Mouse (Mus musculus) forebrain, embryonic 16.5 days (tissue): ENCODE measurements at regions not wholly inside any gene's neighbourhood (a gene's known extent, or its start where the extent isn't known, plus 50 kb on each side); places are given as distances from the start of the nearest gene placed in this dataset.

Source experiments
- ATAC-seq: fragments of 200-750 bp; cut with Nextera tagmentation; 2 replicates; pipeline ENCODE4 v1.8.0; 2017; ENCODE audit warnings: mild to moderate bottlenecking, moderate library complexity
- H3K27ac ChIP-seq: fragments of 300-500 bp; sonication (generic); 2 replicates; pipeline ENCODE4 v1.5.1; 2014; ENCODE audit warnings: low read length, control low read depth
- H3K27me3 ChIP-seq: fragments of 300-500 bp; sonication (generic); replicated peaks from 2 replicates; pipeline ENCODE4 v1.6.1; 2014; ENCODE audit warnings: low read length; ENCODE audit not compliant: control insufficient read depth, insufficient read depth
- H3K36me3 ChIP-seq: fragments of 300-500 bp; sonication (generic); 2 replicates; pipeline ENCODE4 v1.6.1; 2014; ENCODE audit not compliant: control insufficient read depth, insufficient read depth
- H3K4me1 ChIP-seq: fragments of 300-500 bp; sonication (generic); replicated peaks from 2 replicates; pipeline ENCODE4 v1.6.1; 2014; ENCODE audit warnings: low read length; ENCODE audit not compliant: control insufficient read depth, insufficient read depth
- H3K4me2 ChIP-seq: fragments of 300-500 bp; sonication (generic); 2 replicates; pipeline ENCODE4 v1.6.1; 2014; ENCODE audit warnings: mild to moderate bottlenecking, low read length, control low read depth
- H3K4me3 ChIP-seq: fragments of 300-500 bp; sonication (generic); replicated peaks from 2 replicates; pipeline ENCODE4 v1.5.1; 2014; ENCODE audit warnings: mild to moderate bottlenecking, low read length, control low read depth
- H3K9ac ChIP-seq: fragments of 300-500 bp; sonication (generic); replicated peaks from 2 replicates; pipeline ENCODE4 v1.6.1; 2014; ENCODE audit warnings: low read depth, low read length, control low read depth
- H3K9me3 ChIP-seq: fragments of 300-500 bp; sonication (generic); 2 replicates; pipeline ENCODE4 v1.6.1; 2016; ENCODE audit warnings: low read length; ENCODE audit not compliant: control insufficient read depth
- WGBS: fragments of 180-500 bp; shearing (Covaris S2); extraction: QIAGEN DNeasy Blood & Tissue Kit; methylation state at CpG from one replicate; pipeline ENCODE4 v1.1.7; 2014; 5-methylcytosine and 5-hydroxymethylcytosine counted together

DNA sequence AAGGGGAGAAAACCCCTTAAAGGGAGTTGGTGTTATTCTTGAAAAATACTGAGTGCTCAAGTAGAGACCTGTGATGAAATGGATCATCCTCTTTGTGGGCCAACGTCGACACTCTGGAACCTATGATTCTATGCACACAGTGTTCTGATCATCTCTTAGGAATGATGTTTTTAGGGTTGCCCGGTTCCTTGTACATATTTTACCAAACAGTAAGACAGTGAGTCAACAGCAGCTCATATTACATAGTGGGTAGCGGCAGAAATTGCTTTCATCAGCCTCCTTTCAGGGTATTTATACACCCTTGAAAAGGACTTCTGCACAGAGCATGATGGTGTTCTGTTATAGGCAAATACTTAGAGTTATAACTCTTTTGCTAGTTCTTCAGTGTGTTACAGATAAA lies 97.6 kb upstream of the Pdcd1 start:
- Histone ChIP-seq H3K27me3 (no peaks in the 10 kb centered on the region), H3K36me3 (no peaks in the 10 kb centered on the region), H3K4me1 (no peaks in the 10 kb centered on the region), H3K4me3 (no peak overlapping the region), H3K9ac (no peak overlapping the region), H3K9me3 (no peaks in the 10 kb centered on the region), H3K4me2 (no peak overlapping the region), H3K27ac (no peak overlapping the region)
- WGBS: 90% methylated on average over 4 of the region's 4 CpGs
- no peak for ATAC-seq

DNA sequence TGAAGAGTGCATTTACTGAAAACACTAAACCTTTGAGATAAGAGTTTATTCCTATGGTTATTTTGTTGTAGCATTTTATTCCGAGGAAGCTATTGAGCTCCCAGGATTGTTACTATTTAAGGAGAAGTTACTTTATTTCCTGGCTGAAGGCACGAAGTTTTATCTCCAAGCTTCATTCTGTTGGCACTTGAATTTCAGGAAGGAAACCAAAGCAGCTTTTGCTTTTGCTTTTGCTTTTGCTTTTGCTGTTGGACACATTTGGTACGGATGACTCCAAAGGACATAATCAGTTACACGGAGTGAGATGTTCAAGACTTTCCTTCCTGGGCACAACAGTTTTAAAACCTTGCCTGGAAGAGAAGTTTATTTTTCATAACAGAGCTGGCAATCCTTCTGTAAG lies 94.7 kb upstream of the Pdcd1 start:
- no peak overlapping the region for H3K9ac ChIP-seq
- H3K9me3 ChIP-seq: no peaks in the 10 kb centered on the region
- H3K4me3 ChIP-seq: no peak overlapping the region
- H3K27me3 ChIP-seq: no peaks in the 10 kb centered on the region
- no peak overlapping the region for H3K4me2 ChIP-seq
- no peak for ATAC-seq
- H3K27ac ChIP-seq: no peak overlapping the region
- no peaks in the 10 kb centered on the region for H3K4me1 ChIP-seq
- whole genome bisulfite sequencing: 81% methylated on average over 4 of the region's 4 CpGs
- no peaks in the 10 kb centered on the region for H3K36me3 ChIP-seq

DNA sequence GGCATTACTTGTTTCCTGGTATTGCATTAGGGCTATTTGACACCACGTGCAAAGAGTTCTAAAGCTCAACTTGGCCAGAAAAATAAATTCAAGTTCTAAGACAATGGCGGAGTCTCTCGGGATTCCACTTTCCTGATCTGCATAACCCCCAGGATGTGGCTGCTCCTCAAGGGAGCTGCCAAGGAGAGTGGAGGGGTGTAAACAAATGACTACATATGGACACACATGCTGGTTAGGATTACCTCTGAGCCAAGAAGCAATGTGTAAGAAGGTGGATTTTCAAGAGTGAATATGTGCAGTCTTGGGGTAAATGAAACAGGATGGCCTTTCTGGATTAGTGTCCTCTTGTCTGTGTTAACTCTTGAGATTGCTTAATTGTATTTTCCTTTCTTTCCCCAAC lies 88.2 kb upstream of the Pdcd1 start:
- 55% methylated on average over 3 of the region's 3 CpGs for WGBS
- Histone ChIP-seq H3K9me3 (no peaks in the 10 kb centered on the region), H3K27me3 (no peaks in the 10 kb centered on the region), H3K27ac (no peak overlapping the region), H3K4me1 (peaks cover 3% of the 10 kb centered on the region; the same call in 1 of the 2 replicates), H3K4me3 (no peak overlapping the region), H3K36me3 (no peaks in the 10 kb centered on the region), H3K9ac (no peak overlapping the region), H3K4me2 (no peak overlapping the region)
- ATAC-seq: peak; percentile 60

DNA sequence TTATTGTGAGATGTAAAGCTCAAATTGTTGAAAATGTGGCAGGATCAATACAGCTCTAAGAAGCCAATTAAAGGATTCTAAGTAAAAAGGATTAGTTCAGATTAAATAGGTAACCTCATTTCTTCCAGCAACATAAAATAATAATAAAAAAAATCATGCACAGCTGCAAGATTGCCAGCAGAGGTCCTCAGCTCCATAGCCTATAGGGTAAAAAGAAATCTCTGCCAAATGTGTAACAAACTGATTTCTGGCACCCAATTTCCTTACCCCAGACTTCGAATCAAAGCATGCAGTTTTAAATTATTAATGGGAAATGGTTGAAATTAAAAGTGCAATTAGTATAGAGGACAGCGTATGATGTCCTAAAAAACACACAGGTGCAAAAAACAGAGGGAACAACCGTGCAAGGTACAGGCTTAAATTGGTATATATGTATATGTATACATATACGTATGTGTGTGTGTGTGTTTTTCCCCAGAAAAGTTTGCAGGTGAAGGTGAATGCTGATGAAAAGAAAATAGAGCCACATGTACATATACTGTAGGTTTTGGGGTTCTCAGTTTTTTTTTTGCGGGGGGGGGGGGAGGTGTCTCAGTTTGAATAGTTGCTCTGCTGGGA lies 87.2 kb upstream of the Pdcd1 start:
- no peaks in the 10 kb centered on the region for H3K9me3 ChIP-seq
- no peak overlapping the region for H3K9ac ChIP-seq
- H3K4me2 ChIP-seq: no peak overlapping the region
- ATAC-seq: 0 out of 2 replicates have a peak, but pooled peaks have one; percentile 30
- WGBS: 70% methylated on average over 5 of the region's 5 CpGs
- peaks cover 3% of the 10 kb centered on the region; the same call in 1 of the 2 replicates for H3K4me1 ChIP-seq
- H3K4me3 ChIP-seq: no peak overlapping the region
- no peaks in the 10 kb centered on the region for H3K36me3 ChIP-seq
- H3K27ac ChIP-seq: no peak overlapping the region
- no peaks in the 10 kb centered on the region for H3K27me3 ChIP-seq

DNA sequence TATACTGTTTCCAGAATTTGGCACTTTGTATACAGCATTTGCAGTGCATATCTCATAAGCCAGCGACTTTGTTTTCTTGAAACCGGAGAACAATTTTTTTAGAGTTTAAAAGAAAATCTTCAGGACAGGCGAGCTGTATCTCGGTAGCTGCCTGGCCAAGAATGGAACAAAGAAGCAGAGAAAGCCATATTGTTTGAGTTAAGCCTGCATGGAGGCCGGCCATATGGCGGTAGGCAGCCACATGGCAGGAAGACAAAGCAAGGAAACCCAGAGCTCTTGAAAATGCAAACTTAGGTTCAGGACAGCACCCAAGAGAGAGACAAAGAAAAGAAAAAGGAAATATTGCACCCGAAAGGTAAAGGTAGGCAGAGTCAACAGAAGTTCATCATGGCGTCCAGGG lies 84.4 kb upstream of the Pdcd1 start:
- Histone ChIP-seq H3K27ac (no peak overlapping the region; the same call in 1 of the 2 replicates), H3K36me3 (no peaks in the 10 kb centered on the region), H3K4me1 (peaks cover 3% of the 10 kb centered on the region; the same call in 1 of the 2 replicates), H3K9ac (no peak overlapping the region), H3K9me3 (no peaks in the 10 kb centered on the region), H3K4me3 (no peak overlapping the region), H3K4me2 (no peak overlapping the region), H3K27me3 (no peaks in the 10 kb centered on the region)
- ATAC-seq: peak; percentile 75
- 69% methylated on average over 8 of the region's 8 CpGs for WGBS
